Mouse (Mus musculus): ENCODE measurements around the gene Ppp4r1.

Ppp4r1 gene

GRCm38 (mm10) chr17:65864742-65865141, 82.4 kb downstream of the Ppp4r1 start:
- no peak for DNase-seq

GRCm38 (mm10) chr17:65865265-65865664, 82.9 kb downstream of the Ppp4r1 start:
- no peak for DNase-seq

- DNase-seq: no peak
Observed at GRCm38 (mm10) chr17:65866201-65866600, 83.8 kb downstream of the Ppp4r1 start.

DNA sequence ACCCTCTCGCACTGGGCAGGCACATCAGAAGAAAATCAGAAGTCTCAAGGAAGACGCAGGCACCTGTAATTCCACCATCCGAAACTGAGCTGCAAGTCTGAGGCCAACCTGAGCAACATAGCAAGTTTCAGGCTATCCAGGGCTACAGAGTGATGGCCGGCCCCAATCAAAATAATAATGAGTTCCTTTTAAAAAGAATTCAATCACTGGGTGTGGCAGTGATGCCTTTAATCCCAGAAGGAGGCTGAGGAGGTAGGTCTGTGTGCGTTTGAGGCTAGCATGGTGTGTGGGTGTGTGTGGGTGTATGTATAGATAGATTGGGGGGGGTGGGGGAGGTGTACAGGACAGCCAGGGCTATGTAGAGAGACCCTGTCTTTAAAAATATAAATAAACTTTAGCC, 85.6 kb downstream of the Ppp4r1 start:
- no peak for DNase-seq

DNA sequence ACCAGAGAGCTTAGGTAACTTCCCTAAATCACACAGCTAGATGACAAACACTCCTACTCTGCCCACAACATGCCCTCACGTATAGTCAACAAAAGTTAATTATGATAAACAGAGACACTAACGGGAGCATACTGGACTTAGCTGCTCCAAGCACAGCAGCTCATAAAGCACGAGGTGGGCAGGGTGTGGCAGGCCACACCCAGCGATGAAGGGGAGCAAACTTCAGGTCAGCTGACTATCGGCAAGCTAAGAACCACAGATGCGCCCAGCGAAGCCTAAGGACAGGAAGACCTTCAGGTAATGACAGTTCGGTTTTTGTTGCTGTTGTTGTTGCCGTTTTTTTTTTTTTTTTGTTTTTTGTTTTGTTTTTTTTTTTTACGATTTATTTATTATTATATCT, 87.3 kb downstream of the Ppp4r1 start:
- DNase-seq: no peak

GRCm38 (mm10) chr17:65870146-65870545, 87.8 kb downstream of the Ppp4r1 start:
- DNase-seq: peak; percentile 60

GRCm38 (mm10) chr17:65871641-65872041, 89.3 kb downstream of the Ppp4r1 start:
- no peak for DNase-seq

- DNase-seq: no peak
Observed at GRCm38 (mm10) chr17:65872051-65872450, 89.7 kb downstream of the Ppp4r1 start.

DNA sequence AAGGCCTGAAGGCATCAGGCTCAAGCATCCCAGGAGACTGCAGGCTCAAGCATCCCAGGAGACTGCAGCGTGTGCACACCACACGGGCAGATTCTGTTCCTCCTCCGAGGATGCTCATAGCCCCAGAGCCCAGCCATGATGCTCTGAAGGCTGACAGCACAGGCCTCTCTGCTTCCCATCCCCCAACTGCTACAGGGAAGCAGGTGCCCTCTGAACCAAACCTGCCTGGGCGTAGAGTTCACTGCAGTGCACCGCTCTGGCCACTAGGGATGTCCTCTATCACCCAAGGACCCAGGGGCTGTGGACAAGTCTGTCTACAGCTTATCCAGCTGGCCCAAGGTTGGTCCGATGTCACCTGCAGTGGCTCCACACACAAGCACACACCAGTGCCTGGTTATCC, 90.3 kb downstream of the Ppp4r1 start:
- peak; percentile 70 for DNase-seq

DNA sequence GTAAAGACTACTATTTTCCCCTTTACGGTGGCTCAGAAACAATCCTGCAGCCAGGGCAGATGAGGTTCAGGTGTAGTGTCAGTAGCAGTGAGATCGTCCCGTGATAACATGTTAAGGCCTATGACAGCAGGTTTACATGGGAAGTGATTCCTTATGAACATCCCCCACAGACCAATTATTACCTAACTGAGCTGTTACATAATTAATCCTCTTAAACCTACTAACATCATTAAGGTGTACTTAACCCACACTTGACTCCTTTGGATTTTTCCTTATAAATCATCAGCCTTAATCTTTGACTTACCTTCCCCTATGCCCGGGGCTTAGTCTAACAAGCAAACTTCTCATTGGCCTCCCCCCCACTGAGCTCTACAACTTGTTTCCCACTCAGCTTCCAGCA, 90.8 kb downstream of the Ppp4r1 start:
- no peak for DNase-seq

GRCm38 (mm10) chr17:65873834-65874233, 91.5 kb downstream of the Ppp4r1 start:
- DNase-seq: no peak

- DNase-seq: no peak
Observed at GRCm38 (mm10) chr17:65877026-65877425, 94.7 kb downstream of the Ppp4r1 start.

GRCm38 (mm10) chr17:65884061-65884669, 101.8 kb downstream of the Ppp4r1 start:
- DNase-seq: peak; percentile 82

GRCm38 (mm10) chr17:65884691-65885397, 102.5 kb downstream of the Ppp4r1 start:
- peak; percentile 100 for DNase-seq

DNA sequence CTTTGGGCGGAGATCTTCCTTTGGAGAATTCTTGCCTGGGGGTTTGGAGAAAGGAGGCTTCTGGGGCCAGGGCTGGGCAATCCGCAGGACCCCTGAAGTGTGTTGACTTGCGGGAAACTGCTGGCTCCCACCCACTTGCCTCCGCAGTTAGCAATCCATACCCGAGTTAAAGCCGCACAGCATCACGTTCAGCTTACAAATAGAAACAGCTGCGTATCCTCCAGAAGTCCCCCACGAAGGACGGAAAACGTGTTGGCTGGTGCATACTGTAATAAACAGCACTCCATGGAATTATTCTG, 103.0 kb downstream of the Ppp4r1 start:
- DNase-seq: no peak

GRCm38 (mm10) chr17:65885697-65886529, 103.5 kb downstream of the Ppp4r1 start, which contains the start of gene Ralbp1:
Gene Ralbp1 (minus strand): TSS chr17:65885798.
- DNase-seq: peak; percentile 68

- no peak for DNase-seq
Observed at GRCm38 (mm10) chr17:65886571-65886970, 104.2 kb downstream of the Ppp4r1 start.

GRCm38 (mm10) chr17:65889476-65889875, 107.1 kb downstream of the Ppp4r1 start:
- no peak for DNase-seq
